Mouse (Mus musculus) lung, postnatal 25 days (tissue): ENCODE results near the gene Gm21454.
"Not testable (repeated sequence)": the region's sequence is repeated elsewhere in the genome, so short reads cannot be mapped to it uniquely, and the experiment has no call there.

Experiments
- DNase-seq: peaks from one replicate; pipeline ENCODE4 v3.0.0; 2022; ENCODE audit warnings: low spot score

Gm21454 gene

DNA sequence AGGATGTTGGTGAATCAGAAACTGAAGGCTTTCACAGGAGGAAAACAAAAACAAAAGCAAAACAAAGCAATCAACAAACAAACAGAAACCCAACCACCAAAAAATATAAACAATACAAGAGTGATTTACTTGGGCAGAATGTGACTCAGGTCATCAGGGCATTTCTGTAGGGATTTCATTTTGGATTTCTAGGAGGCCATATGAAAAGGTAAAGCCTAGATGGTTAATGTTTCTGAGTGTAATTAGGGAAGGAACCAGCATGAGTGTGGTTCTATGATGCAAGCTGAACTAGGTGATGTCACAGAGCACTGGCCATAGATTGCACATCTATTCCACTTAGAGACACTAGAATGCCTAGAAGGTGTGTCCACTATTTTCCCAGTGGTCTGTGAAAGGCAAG, at the start of gene Gm21454, which contains the start of gene Gm21440:
TSS of gene Gm21454 (plus strand) at position 352 of the 400 bp plus-strand sequence.
TSS of gene Gm21440 (plus strand) at position 301 of the 400 bp plus-strand sequence.
- DNase-seq, result not testable (repeated sequence)

DNA sequence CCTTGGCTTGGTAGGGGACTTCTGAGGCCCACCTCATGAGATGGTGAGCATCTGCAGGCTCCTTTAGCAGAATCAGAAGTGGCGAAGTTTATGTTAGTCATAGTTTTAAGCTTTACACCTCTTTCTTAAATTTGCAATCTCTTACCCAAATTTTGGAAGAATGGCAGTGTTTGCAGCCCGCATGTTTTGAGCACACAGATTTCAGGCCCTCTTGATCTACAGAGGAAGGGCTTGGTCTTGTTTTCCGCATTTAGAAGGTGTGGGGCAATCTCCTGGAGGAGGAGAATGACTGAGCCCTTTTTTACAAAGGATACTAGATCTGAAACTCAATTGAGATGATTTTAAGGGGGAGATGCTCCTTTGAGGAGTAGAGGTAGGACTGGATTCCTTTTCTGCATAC, 28.4 kb upstream of the Gm21454 start, which contains the start of gene Gm21828:
TSS of gene Gm21828 (minus strand) at position 101 of the 400 bp plus-strand sequence.
- not testable (repeated sequence) for DNase-seq

DNA sequence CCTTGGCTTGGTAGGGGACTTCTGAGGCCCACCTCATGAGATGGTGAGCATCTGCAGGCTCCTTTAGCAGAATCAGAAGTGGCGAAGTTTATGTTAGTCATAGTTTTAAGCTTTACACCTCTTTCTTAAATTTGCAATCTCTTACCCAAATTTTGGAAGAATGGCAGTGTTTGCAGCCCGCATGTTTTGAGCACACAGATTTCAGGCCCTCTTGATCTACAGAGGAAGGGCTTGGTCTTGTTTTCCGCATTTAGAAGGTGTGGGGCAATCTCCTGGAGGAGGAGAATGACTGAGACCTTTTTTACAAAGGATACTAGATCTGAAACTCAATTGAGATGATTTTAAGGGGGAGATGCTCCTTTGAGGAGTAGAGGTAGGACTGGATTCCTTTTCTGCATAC, 96.7 kb downstream of the Gm21454 start, which contains the start of gene Gm21725:
TSS of gene Gm21725 (minus strand) at position 101 of the 400 bp plus-strand sequence.
- not testable (repeated sequence) for DNase-seq
